Mouse (Mus musculus): Measurements from ENCODE around the gene Tnfrsf8.

DNA sequence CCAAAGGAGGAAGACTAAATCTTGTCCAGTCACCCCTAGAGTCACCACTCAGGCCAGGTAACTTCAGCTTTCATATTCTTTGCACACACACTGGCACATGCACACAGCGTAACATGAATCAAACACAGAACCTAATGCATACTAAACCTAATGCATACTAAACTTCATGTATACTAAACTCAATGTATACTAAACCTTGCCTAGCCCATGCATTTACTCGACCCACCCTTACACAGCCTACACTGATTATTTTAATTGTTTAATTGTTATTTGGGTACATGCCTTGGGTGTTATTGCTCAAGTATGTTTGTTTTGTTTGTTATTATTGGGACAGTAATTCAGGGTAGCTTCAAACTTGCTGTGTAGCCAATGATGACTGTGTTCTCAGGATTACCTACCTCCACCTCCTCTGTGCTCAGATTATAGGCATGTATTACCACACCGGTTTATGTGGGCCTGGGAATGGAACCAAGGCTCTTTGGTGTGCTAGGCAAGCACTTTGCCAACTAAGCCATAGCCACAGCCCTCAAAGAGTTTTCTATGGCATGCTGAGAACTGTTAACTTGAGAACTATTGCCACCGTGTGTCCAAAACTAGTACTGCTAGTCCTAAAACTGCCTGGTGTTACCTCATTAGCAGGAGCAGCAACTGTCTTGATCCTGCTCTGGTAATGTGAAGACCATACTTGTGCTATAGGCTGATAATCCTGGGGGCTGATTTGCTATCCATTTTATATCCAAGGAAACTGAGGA lies 28.4 kb downstream of the Tnfrsf8 start:
- TF ChIP-seq CTCF (IDR thresholded peaks at IDR 0.05; ENCODE audit: control insufficient read depth, insufficient read depth, low read length) = no peak
- TF ChIP-seq POLR2A (IDR thresholded peaks at IDR 0.05; ENCODE audit: borderline replicate concordance, control insufficient read depth, low read depth, low read length) = no peak
